ENCODE assay signal across 15 mouse cellular contexts in the genomic region with DNA sequence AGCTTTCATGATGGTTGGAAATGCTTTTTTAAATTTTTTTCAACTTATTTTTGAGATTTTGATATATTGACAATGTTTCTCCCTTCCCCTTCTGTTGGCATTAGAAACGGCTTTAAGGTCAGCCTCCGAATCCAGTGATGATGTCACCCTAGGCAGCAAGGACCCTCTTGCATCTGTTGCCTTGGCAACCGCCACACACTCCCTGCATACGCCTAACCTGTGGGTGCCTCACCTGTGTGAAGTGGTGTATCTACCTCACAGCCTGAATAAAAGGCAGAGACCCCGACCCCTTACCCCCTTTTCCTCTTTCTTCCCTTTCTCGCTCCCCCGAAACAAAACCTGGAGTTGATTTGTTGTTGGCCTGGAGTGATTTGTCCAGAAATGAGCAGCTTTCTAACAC. TPM values are rescaled to one million over a fixed set of nuclear protein-coding genes. Genes with fewer than 3 reads are reported as not detected.
"Had no signal": no experiment of that assay in that cellular context is flagged by ENCODE, and none has a peak within 500 bp of the region (broad histone marks: within the 10 kb centered on the region; RNA-seq: fewer than 3 reads in every experiment).

No protein-coding gene starts in this region.

- H3K4me1 ChIP-seq: liver, embryonic 12.5 days; midbrain, embryonic 12.5 days; neural tube, embryonic 12.5 days; stomach, embryonic 15.5 days had no signal

- ATAC-seq: liver, embryonic 12.5 days had no signal

- H3K36me3 ChIP-seq: liver, embryonic 12.5 days; midbrain, embryonic 12.5 days; neural tube, embryonic 12.5 days; stomach, embryonic 15.5 days had no signal

- H3K27ac ChIP-seq: liver, embryonic 12.5 days; liver, embryonic 14.5 days; midbrain, embryonic 12.5 days; neural tube, embryonic 12.5 days; stomach, embryonic 15.5 days; stomach, postnatal 0 days had no signal

- DNase-seq: lung, adult 18-20 months; lung, embryonic 14.5 days; lung, postnatal 10 days; lung, postnatal 4 days; right cerebral cortex, postnatal 14 days; thymus, adult 2 months; thymus, postnatal 36 days had no signal

- H3K9me3 ChIP-seq: liver, embryonic 12.5 days; midbrain, embryonic 12.5 days; neural tube, embryonic 12.5 days; stomach, embryonic 15.5 days had no signal

- H3K4me3 ChIP-seq: liver, embryonic 12.5 days; midbrain, embryonic 12.5 days; neural tube, embryonic 12.5 days; stomach, embryonic 15.5 days had no signal

- H3K27me3 ChIP-seq: liver, embryonic 12.5 days; midbrain, embryonic 12.5 days; neural tube, embryonic 12.5 days; stomach, embryonic 15.5 days had no signal

- H3K4me2 ChIP-seq: liver, embryonic 12.5 days; lung, embryonic 14.5 days; midbrain, embryonic 12.5 days; neural tube, embryonic 12.5 days; stomach, embryonic 15.5 days had no signal

- H3K9ac ChIP-seq: liver, embryonic 12.5 days; liver, embryonic 14.5 days; lung, embryonic 14.5 days; midbrain, embryonic 12.5 days; neural tube, embryonic 12.5 days; stomach, embryonic 15.5 days had no signal

RNA-seq across cellular contexts. Expression of a gene that starts 26.9 kb away (rescaled TPM):
- total RNA-seq: neutrophil, adult 5-6 weeks had no signal
- polyA plus RNA-seq: testis, adult 2 months; thymus, adult 2 months had no signal
